Mouse (Mus musculus): Measurements from ENCODE around the gene Gm14744.
"Not testable (repeated sequence)": the region's sequence is repeated elsewhere in the genome, so short reads cannot be mapped to it uniquely, and the experiment has no call there.

Gm14744 gene

GRCm38 (mm10) chrX:77864458-77864857 is at the start of gene Gm14744:
Gene Gm14744, plus strand, starts transcription at chrX:77864758.
- DNase-seq (ENCODE audit: low spot score), result not testable (repeated sequence)

DNA sequence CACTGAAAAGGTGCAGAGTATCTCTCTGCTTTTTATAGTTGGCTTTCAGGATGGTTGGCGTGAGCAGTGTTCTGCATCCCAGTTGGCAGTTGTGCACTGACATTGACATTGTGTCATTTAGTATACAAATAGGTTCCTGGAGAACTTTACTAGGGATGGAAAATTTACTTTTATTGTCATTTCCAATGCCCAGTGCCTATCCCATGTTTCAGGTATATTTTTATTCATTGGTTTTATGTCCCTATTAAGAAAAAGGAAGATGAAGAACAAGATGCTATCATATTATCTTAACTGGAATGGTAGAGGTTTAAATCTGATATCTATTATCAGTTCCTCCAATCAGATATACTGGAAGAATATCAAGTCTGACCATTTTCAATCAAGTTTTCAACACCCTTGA is 11.0 kb upstream of the Gm14744 start, which contains the start of gene Pbsn:
Pbsn (minus strand) TSS at position 101 of the 400 bp plus-strand sequence.
- DNase-seq (ENCODE audit: low spot score), result no peak

DNA sequence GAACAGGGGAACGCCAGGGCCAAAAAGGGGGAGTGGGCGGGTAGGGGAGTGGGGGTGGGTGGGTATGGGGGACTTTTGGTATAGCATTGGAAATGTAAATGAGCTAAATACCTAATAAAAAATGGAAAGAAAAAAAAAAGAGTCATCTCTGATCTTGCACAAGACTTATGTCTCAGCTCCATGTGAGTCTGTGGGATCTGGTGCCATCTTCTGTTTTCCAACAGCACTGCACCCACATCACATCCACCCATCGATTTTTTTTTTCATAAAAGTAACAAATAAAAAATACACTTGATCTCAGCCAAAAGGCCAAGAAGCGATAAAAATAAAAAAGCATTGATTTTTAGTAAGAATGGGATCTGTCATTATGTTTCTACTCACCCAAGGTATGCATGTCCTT is 15.5 kb downstream of the Gm14744 start:
- not testable (repeated sequence) for DNase-seq (ENCODE audit: low spot score)
